ENCODE assay signal across 8 mouse cellular contexts in the genomic region with DNA sequence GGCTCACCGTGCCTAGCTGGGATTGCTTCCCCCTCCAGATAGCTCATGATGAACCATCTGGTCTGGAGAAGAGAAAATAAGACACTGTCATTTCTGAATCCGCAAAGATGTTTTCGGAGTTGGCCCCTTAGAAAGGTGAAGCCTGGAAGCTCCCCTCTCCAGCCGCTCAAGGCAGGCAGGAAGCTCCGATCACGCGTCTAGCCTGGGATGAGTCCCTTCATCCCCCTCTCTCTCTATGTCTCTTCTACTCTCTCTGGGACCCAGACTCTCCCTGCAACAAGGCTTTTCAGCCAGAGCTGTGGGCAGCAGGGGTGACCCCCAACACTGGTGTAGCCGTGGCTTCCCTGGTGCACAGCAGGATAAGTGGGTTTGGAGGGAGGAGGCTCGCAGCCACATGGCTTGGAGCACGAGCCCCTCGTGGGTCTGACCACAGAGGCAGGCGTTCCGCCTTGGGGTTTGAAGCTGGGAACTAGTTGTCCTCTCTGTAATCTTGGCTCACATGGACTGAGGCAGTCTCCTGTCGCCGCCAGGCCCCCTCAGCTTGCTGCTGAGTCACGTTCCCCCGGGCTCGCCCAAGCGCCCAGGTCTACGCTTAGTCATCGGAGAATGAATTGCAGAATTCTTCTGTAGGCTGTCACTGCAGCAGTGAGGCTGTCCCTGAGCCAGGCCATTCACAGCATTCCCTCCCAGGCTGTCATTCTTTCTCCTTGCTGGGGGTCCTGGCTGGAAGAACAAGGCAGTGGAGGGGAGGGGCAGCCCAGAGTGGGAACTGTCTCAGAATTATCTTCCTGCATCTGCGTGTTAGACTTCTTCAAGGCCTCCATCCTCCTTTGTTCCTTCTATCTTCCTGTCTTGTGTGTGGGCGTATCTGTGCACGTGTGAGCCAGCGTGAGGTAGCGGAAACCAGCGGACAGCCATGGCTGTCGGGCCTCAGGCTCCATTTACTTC. TPM values are rescaled to one million over a fixed set of nuclear protein-coding genes. Genes with fewer than 3 reads are reported as not detected.
A peak's percentile ranks its signal among the peaks of the same experiment; 100 is the strongest.
DNase-seq lines count a peak whose midpoint lies in the region; ATAC-seq and TF ChIP-seq lines count a peak whose summit lies in the region.

No protein-coding gene starts in this region.

- TF ChIP-seq POLR2A in kidney, adult 2 months (IDR thresholded peaks at IDR 0.05; ENCODE audit: low read depth, low read length), result no peak

- peak overlapping the region; percentile 43 for H3K4me2 ChIP-seq in heart, embryonic 11.5 days

- WGBS in heart, embryonic 11.5 days (ENCODE audit: insufficient replicate concordance), result 45% methylated on average over 28 of the region's 28 CpGs
- WGBS in kidney, adult 2 months, result 70% methylated on average over 28 of the region's 28 CpGs

- peak; percentile 88 for ATAC-seq in heart, embryonic 11.5 days (replicated peaks; ENCODE audit: insufficient number of reproducible peaks, low FRiP score, low TSS enrichment)

- 0 out of 2 replicates have a peak overlapping the region, but pooled peaks have one; percentile 44 for H3K9ac ChIP-seq in heart, embryonic 11.5 days (ENCODE audit: low read depth, low read length)

- intact Hi-C loops in left cerebral cortex, postnatal 14 days (cut with DNase I), result loop anchor here (10.0 kb wide), 1 partner anchor 308 kb away; no protein-coding TSS in a partner anchor

- H3K4me1 ChIP-seq in heart, embryonic 11.5 days (ENCODE audit: control insufficient read depth, insufficient read depth, low read length), result peaks cover 8% of the 10 kb centered on the region; the same call in 1 of the 2 replicates
- H3K4me1 ChIP-seq in kidney, adult 2 months (ENCODE audit: control insufficient read depth, insufficient read depth, low read length), result no peaks in the 10 kb centered on the region; the same call in 1 of the 2 replicates

- TF ChIP-seq CTCF in kidney, adult 2 months (conservative IDR thresholded peaks at IDR 0.05; ENCODE audit: insufficient read depth, insufficient read length, low read depth, low read length), result no peak

- no peaks in the 10 kb centered on the region for H3K36me3 ChIP-seq in heart, embryonic 11.5 days (ENCODE audit: control insufficient read depth, insufficient read depth, low read length)
- no peaks in the 10 kb centered on the region for H3K36me3 ChIP-seq in kidney, adult 2 months (ENCODE audit: control insufficient read depth, insufficient read depth, low read length)

- H3K9me3 ChIP-seq in heart, embryonic 11.5 days (replicated peaks; ENCODE audit: control insufficient read depth, low read length), result no peaks in the 10 kb centered on the region

- peak overlapping the region; percentile 87 for H3K27ac ChIP-seq in heart, embryonic 11.5 days (ENCODE audit: low read depth, low read length)
- H3K27ac ChIP-seq in kidney, adult 2 months (ENCODE audit: insufficient read depth, low read depth, low read length), result no peak overlapping the region

- DNase-seq in layer of hippocampus, adult 11-12 months (ENCODE audit: low spot score), result peak; percentile 68
- no peak for DNase-seq in layer of hippocampus, adult 9-10 months (ENCODE audit: low spot score)
- peak; percentile 96 for DNase-seq in Muller cell, postnatal 12 days (ENCODE audit: inconsistent ontology term)
- peak; percentile 18 for DNase-seq in embryo, embryonic 10.5 days (ENCODE audit: low spot score)
- DNase-seq in left cerebral cortex, postnatal 14 days (ENCODE audit: low spot score in 2 of 2), result peak; percentile 68 to 79
- peak; percentile 80 for DNase-seq in right cerebral cortex, postnatal 25 days
- DNase-seq in kidney, adult 2 months, result no peak

- no peak overlapping the region for H3K4me3 ChIP-seq in heart, embryonic 11.5 days (ENCODE audit: low read depth, low read length)
- H3K4me3 ChIP-seq in kidney, adult 2 months (ENCODE audit: insufficient read depth, low read depth, low read length), result no peak overlapping the region

- no peaks in the 10 kb centered on the region for H3K27me3 ChIP-seq in heart, embryonic 11.5 days (ENCODE audit: control insufficient read depth, insufficient read depth, low read length)
- no peaks in the 10 kb centered on the region for H3K27me3 ChIP-seq in kidney, adult 2 months (replicated peaks; ENCODE audit: control insufficient read depth, insufficient read depth, low read length)

RNA-seq across cellular contexts. Expression of a gene that starts 13.2 kb away (rescaled TPM):
- 5.8 and 9.4 TPM in 2 replicates for polyA plus RNA-seq in heart, embryonic 11.5 days (2014; fragmentation: Nextera tagmentation; extraction: Ambion mirVana)
- 1 to 10 TPM; 3.3 to 3.7 TPM for total RNA-seq in left cerebral cortex, postnatal 14 days (2021)
- polyA plus RNA-seq in kidney, adult 2 months (2012; rRNA removed), result 10.2 and 14.4 TPM in 2 replicates

RNA-seq across cellular contexts. Expression of a gene that starts 30.8 kb away (rescaled TPM):
- polyA plus RNA-seq in heart, embryonic 11.5 days (2014; fragmentation: Nextera tagmentation; extraction: Ambion mirVana), result 0.52 and 0.97 TPM in 2 replicates
- 1 to 10 TPM in 1 of 2 experiments, under 1 TPM in 1; 0.76 to 1.3 TPM for total RNA-seq in left cerebral cortex, postnatal 14 days (2021)
- polyA plus RNA-seq in kidney, adult 2 months (2012; rRNA removed), result 1.1 and 2.1 TPM in 2 replicates

RNA-seq across cellular contexts. Expression of a gene that starts 46.3 kb away (rescaled TPM):
- not detected in 2 replicates for polyA plus RNA-seq in heart, embryonic 11.5 days (2014; fragmentation: Nextera tagmentation; extraction: Ambion mirVana)
- total RNA-seq in left cerebral cortex, postnatal 14 days (2021), result not detected
- polyA plus RNA-seq in kidney, adult 2 months (2012; rRNA removed), result not detected in 2 replicates

RNA-seq across cellular contexts. Expression of a gene that starts 56.9 kb away (rescaled TPM):
- polyA plus RNA-seq in heart, embryonic 11.5 days (2014; fragmentation: Nextera tagmentation; extraction: Ambion mirVana), result 131 and 145 TPM in 2 replicates
- 100 to 1,000 TPM; 235 to 257 TPM for total RNA-seq in left cerebral cortex, postnatal 14 days (2021)
- 57.7 and 67.0 TPM in 2 replicates for polyA plus RNA-seq in kidney, adult 2 months (2012; rRNA removed)

Comparison
In these comparisons a context has a peak if more than half of its experiments do, and no peak if none do; other contexts are left out.
1. DNase-seq: peak in layer of hippocampus, adult 11-12 months (single experiment), Muller cell, postnatal 12 days (single experiment), embryo, embryonic 10.5 days (single experiment), left cerebral cortex, postnatal 14 days (2 of 2) and right cerebral cortex, postnatal 25 days (single experiment); none in layer of hippocampus, adult 9-10 months (single experiment) and kidney, adult 2 months (single experiment).